Mouse (Mus musculus) CD4-positive, CD25-positive, alpha-beta regulatory T cell, adult 4 months (primary cell): ENCODE measurements at regions not wholly inside any gene's neighbourhood (a gene's known extent, or its start where the extent isn't known, plus 50 kb on each side); places are given as distances from the start of the nearest gene placed in this dataset.

Source experiments
- ATAC-seq: one replicate; pipeline ENCODE4 v1.8.0; 2017

- no peak for ATAC-seq
These were observed 50.1 kb upstream of the Arhgap29 start for GRCm38 (mm10) chr3:121902246-121902645.

- ATAC-seq, result no peak
These were observed 51.9 kb upstream of the Arhgap29 start for GRCm38 (mm10) chr3:121900429-121900844.

- no peak for ATAC-seq
These were observed 54.3 kb upstream of the Arhgap29 start for GRCm38 (mm10) chr3:121897821-121898574.

GRCm38 (mm10) chr3:121893606-121894005, 58.7 kb upstream of the Arhgap29 start:
- ATAC-seq, result no peak

GRCm38 (mm10) chr3:121892675-121893074, 59.7 kb upstream of the Arhgap29 start:
- no peak for ATAC-seq

- no peak for ATAC-seq
These were observed 61.0 kb upstream of the Arhgap29 start for GRCm38 (mm10) chr3:121891338-121891737.

- no peak for ATAC-seq
These were observed 61.8 kb upstream of the Arhgap29 start for GRCm38 (mm10) chr3:121890563-121890962.

GRCm38 (mm10) chr3:121886870-121887605, 65.3 kb upstream of the Arhgap29 start:
- ATAC-seq, result no peak

- ATAC-seq, result no peak
These were observed 66.0 kb upstream of the Arhgap29 start for GRCm38 (mm10) chr3:121886309-121886708.

GRCm38 (mm10) chr3:121885265-121886178, 66.8 kb upstream of the Arhgap29 start:
- peak; percentile 15 for ATAC-seq

- peak; percentile 94 for ATAC-seq
These were observed 67.8 kb upstream of the Arhgap29 start for GRCm38 (mm10) chr3:121884328-121885248.

- ATAC-seq, result no peak
These were observed 65.3 kb upstream of the Abcd3 start for GRCm38 (mm10) chr3:121880355-121880754.

GRCm38 (mm10) chr3:121875072-121875471, 60.0 kb upstream of the Abcd3 start:
- ATAC-seq, result no peak

GRCm38 (mm10) chr3:121874576-121874975, 59.5 kb upstream of the Abcd3 start:
- no peak for ATAC-seq

- no peak for ATAC-seq
These were observed 58.5 kb upstream of the Abcd3 start for GRCm38 (mm10) chr3:121873572-121873971.

- ATAC-seq, result no peak
These were observed 57.6 kb upstream of the Abcd3 start for GRCm38 (mm10) chr3:121872685-121873084.

- no peak for ATAC-seq
These were observed 56.7 kb upstream of the Abcd3 start for GRCm38 (mm10) chr3:121871795-121872194.

GRCm38 (mm10) chr3:121870726-121871125, 55.6 kb upstream of the Abcd3 start:
- ATAC-seq, result no peak

GRCm38 (mm10) chr3:121869694-121870093, 54.6 kb upstream of the Abcd3 start:
- no peak for ATAC-seq

- no peak for ATAC-seq
These were observed 52.2 kb upstream of the Abcd3 start for GRCm38 (mm10) chr3:121867301-121867700.

GRCm38 (mm10) chr3:121864734-121865445, 49.8 kb upstream of the Abcd3 start:
- ATAC-seq, result no peak
